Mouse (Mus musculus) liver, embryonic 14.5 days (tissue): ENCODE measurements at regions not wholly inside any gene's neighbourhood (a gene's known extent, or its start where the extent isn't known, plus 50 kb on each side); places are given as distances from the start of the nearest gene placed in this dataset.

Experiments used
- CTCF ChIP-seq: IDR thresholded peaks from 2 replicates; pipeline ENCODE4 v1.5.1; 2016; ENCODE audit warnings: antibody characterized with exemption, low read depth, control low read depth
- EP300 ChIP-seq: IDR thresholded peaks from 2 replicates; pipeline ENCODE4 v1.6.1; 2016; ENCODE audit warnings: antibody characterized with exemption, low read depth

DNA sequence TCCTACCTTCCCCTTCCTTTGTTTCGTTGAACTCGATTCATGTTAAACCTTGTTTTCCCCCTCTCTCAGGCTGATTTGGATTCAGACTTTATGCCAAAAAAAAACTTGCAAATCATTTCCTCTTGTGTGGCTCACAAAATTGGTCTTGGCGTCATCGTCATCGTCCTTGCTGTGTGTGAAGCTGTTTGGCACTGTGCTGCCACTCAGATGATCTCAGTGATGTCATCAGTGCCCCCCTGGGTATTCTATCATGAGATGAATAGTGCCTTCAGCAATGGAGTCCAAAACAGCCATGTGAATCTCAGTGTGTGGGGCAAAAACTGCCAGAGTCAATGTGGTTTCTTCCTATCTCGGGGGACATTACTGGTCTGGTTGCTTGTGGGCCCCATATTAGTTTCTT is 254.3 kb upstream of the Gadl1 start:
- TF ChIP-seq CTCF (no peak), EP300 (no peak)
